Mouse (Mus musculus) heart, postnatal 0 days (tissue): Measurements from ENCODE around the gene Jmjd6. TPM values are rescaled to one million over a fixed set of nuclear protein-coding genes. Genes with fewer than 3 reads are reported as not detected.

ENCODE experiments used
- ATAC-seq: fragments of 200-750 bp; cut with Nextera tagmentation; 2 replicates; pipeline ENCODE4 v1.8.0; 2017; ENCODE audit warnings: low read depth, moderate number of reproducible peaks, moderate library complexity; ENCODE audit not compliant: insufficient read depth
- DNase-seq: peaks from one replicate; pipeline ENCODE4 v3.0.0-alpha.2; 2016; ENCODE audit warnings: low spot score
- H3K27ac ChIP-seq: fragments of 300-500 bp; sonication (generic); 2 replicates; pipeline ENCODE4 v1.5.1; 2014; ENCODE audit warnings: low read depth, mild to moderate bottlenecking
- H3K27me3 ChIP-seq: fragments of 300-500 bp; sonication (generic); 2 replicates; pipeline ENCODE4 v1.6.1; 2014; ENCODE audit warnings: low read length, mixed read lengths; ENCODE audit not compliant: control insufficient read depth, insufficient read depth
- H3K36me3 ChIP-seq: fragments of 300-500 bp; sonication (generic); replicated peaks from 2 replicates; pipeline ENCODE4 v1.6.1; 2014; ENCODE audit warnings: low read length, mixed read lengths; ENCODE audit not compliant: control insufficient read depth, insufficient read depth
- H3K4me1 ChIP-seq: fragments of 300-500 bp; sonication (generic); 2 replicates; pipeline ENCODE4 v1.6.1; 2014; ENCODE audit warnings: antibody characterized with exemption; ENCODE audit not compliant: control insufficient read depth, insufficient read depth
- H3K4me2 ChIP-seq: fragments of 300-500 bp; sonication (generic); 2 replicates; pipeline ENCODE4 v1.6.1; 2014; ENCODE audit warnings: low read depth, mild to moderate bottlenecking, low read length, moderate library complexity
- H3K4me3 ChIP-seq: fragments of 300-500 bp; sonication (generic); 2 replicates; pipeline ENCODE4 v1.5.1; 2014; ENCODE audit warnings: low read depth, low read length
- H3K9ac ChIP-seq: fragments of 300-500 bp; sonication (generic); replicated peaks from 2 replicates; pipeline ENCODE4 v1.6.1; 2014; ENCODE audit warnings: low read depth, low read length, mixed read lengths
- H3K9me3 ChIP-seq: fragments of 300-500 bp; sonication (generic); replicated peaks from 2 replicates; pipeline ENCODE4 v1.6.1; 2016; ENCODE audit warnings: low read length; ENCODE audit not compliant: control insufficient read depth
- CTCF ChIP-seq: IDR thresholded peaks from 2 replicates; pipeline ENCODE4 v1.5.1; 2016; ENCODE audit warnings: antibody characterized with exemption, control low read depth, low read depth
- EP300 ChIP-seq: IDR thresholded peaks from 2 replicates; pipeline ENCODE4 v1.6.1; 2016; ENCODE audit warnings: antibody characterized with exemption, low read depth
- WGBS: fragments of 180-500 bp; shearing (Covaris S2); extraction: QIAGEN DNeasy Blood & Tissue Kit; methylation state at CpG from one replicate; pipeline ENCODE4 v1.1.7; 2014; 5-methylcytosine and 5-hydroxymethylcytosine counted together
- polyA plus RNA-seq: library from polyadenylated mRNA; unstranded; fragments of >200 nt; fragmentation: Nextera tagmentation; extraction: Ambion mirVana; gene quantifications from 2 replicates; pipeline ENCODE4 v1.2.1, GENCODE M21; 2015
- total RNA-seq: library from RNA; depleted of rRNA; stranded (reverse); fragments of >200 nt; gene quantifications from 2 replicates; pipeline ENCODE4 v1.2.3, GENCODE M21; 2014; ENCODE audit warnings: low replicate concordance; rRNA removed

Gene Jmjd6
- total and polyA plus RNA-seq, 2 experiments from 2014 or later: 24.8 to 43.1 TPM

GRCm38 (mm10) chr11:116799364-116799763 lies 43.9 kb downstream of the Jmjd6 start:
- Histone ChIP-seq H3K4me1 (no peaks in the 10 kb centered on the region; the same call in none of the 2 replicates), H3K27ac (no peak overlapping the region), H3K4me2 (no peak overlapping the region), H3K4me3 (no peak overlapping the region), H3K9ac (no peak overlapping the region), H3K36me3 (no peaks in the 10 kb centered on the region), H3K27me3 (no peaks in the 10 kb centered on the region), H3K9me3 (no peaks in the 10 kb centered on the region)
- 36% methylated on average over 5 of the region's 5 CpGs for WGBS
- ATAC-seq (no peak), DNase-seq (no peak)
- TF ChIP-seq EP300 (no peak), CTCF (no peak)

Other genes with a start within 250 kb of the Jmjd6 start
- 19.0 and 25.5 TPM in 2 replicates for gene Rhbdf2, start 216.4 kb downstream of the Jmjd6 start, total RNA-seq
- gene Rhbdf2, start 216.4 kb downstream of the Jmjd6 start, polyA plus RNA-seq: 5.8 and 6.1 TPM in 2 replicates
- not detected in 2 replicates for gene Prcd, start 189.9 kb downstream of the Jmjd6 start, total RNA-seq
- gene Prcd, start 189.9 kb downstream of the Jmjd6 start, polyA plus RNA-seq: 2.5 and 2.6 TPM in 2 replicates
- gene Cygb, start 189.1 kb downstream of the Jmjd6 start, total RNA-seq: 11.4 and 38.8 TPM in 2 replicates
- 21.1 and 21.6 TPM in 2 replicates for gene Cygb, start 189.1 kb downstream of the Jmjd6 start, polyA plus RNA-seq
- not detected in 2 replicates for gene St6galnac1, start 67.9 kb downstream of the Jmjd6 start, total RNA-seq
- gene St6galnac1, start 67.9 kb downstream of the Jmjd6 start, polyA plus RNA-seq: not detected in 2 replicates
- gene Mxra7, start 15.4 kb downstream of the Jmjd6 start, total RNA-seq: 6.3 and 17.9 TPM in 2 replicates
- gene Mxra7, start 15.4 kb downstream of the Jmjd6 start, polyA plus RNA-seq: 20.0 and 21.7 TPM in 2 replicates
- 39.2 and 63.2 TPM in 2 replicates for gene Mettl23, start 171 bp downstream of the Jmjd6 start, total RNA-seq
- gene Mettl23, start 171 bp downstream of the Jmjd6 start, polyA plus RNA-seq: 77.1 and 77.6 TPM in 2 replicates
- 23.2 and 46.3 TPM in 2 replicates for gene Mfsd11, start 9.0 kb upstream of the Jmjd6 start, total RNA-seq
- gene Mfsd11, start 9.0 kb upstream of the Jmjd6 start, polyA plus RNA-seq: 44.5 and 49.7 TPM in 2 replicates
- 157 and 211 TPM in 2 replicates for gene Srsf2, start 9.6 kb upstream of the Jmjd6 start, total RNA-seq
- 349 and 359 TPM in 2 replicates for gene Srsf2, start 9.6 kb upstream of the Jmjd6 start, polyA plus RNA-seq
- 0.04 and 0.58 TPM in 2 replicates for gene Mgat5b, start 75.4 kb upstream of the Jmjd6 start, total RNA-seq
- 0.11 and 0.14 TPM in 2 replicates for gene Mgat5b, start 75.4 kb upstream of the Jmjd6 start, polyA plus RNA-seq